Mouse (Mus musculus) erythroblast, embryonic 14.5 days (primary cell): Measurements from ENCODE around the gene Nefh.

Source experiments
- GATA1 ChIP-seq: IDR thresholded peaks from 2 replicates; pipeline ENCODE4 v1.6.1; 2012; ENCODE audit warnings: low read length, inconsistent platforms, mixed read lengths
- TAL1 ChIP-seq: IDR thresholded peaks from 3 replicates; pipeline ENCODE4 v1.6.1; 2012; ENCODE audit warnings: low read length, inconsistent platforms, mixed read lengths

DNA sequence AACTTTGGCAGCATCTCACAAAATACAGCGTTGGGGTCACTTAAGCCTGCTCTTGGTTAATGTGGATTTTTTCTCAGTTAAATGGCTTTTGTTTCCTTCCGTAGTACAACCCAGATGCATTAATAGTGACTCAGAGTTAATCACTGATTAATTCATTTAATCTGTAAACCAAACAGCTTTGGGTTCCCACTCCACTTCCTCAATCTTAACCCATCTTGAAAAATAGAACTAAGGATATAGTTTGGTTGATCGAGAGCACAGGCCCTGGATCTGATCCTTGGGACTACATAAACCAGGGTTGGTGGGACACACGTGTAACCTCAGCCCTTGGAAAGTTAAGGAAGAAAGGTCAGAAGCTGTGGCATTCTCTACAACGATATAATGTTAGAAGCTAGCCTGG, 11.6 kb downstream of the Nefh start:
- TF ChIP-seq GATA1 (no peak), TAL1 (no peak)
